Mouse (Mus musculus) adrenal gland, adult 8-10 months (tissue): ENCODE measurements around the gene Pqlc2. TPM values are rescaled to one million over a fixed set of nuclear protein-coding genes. Genes with fewer than 3 reads are reported as not detected.
A peak's percentile ranks its signal among the peaks of the same experiment; 100 is the strongest.

Source experiments
- DNase-seq: peaks from one replicate; pipeline ENCODE4 v3.0.0; 2022
- microRNA-seq, 2 experiments: library from miRNA; unstranded; fragments of <30 nt; microRNA quantifications; one replicate each; pipeline ENCODE4 v1.2.0; 2022
- total RNA-seq, 4 experiments: library from RNA; stranded (reverse); gene quantifications; 2 replicates each; pipeline ENCODE4 v1.2.4; 2022

Pqlc2 gene
- total RNA-seq, 4 experiments from 2014 or later: 10.3 to 12.0 (median 11.6) TPM

DNA sequence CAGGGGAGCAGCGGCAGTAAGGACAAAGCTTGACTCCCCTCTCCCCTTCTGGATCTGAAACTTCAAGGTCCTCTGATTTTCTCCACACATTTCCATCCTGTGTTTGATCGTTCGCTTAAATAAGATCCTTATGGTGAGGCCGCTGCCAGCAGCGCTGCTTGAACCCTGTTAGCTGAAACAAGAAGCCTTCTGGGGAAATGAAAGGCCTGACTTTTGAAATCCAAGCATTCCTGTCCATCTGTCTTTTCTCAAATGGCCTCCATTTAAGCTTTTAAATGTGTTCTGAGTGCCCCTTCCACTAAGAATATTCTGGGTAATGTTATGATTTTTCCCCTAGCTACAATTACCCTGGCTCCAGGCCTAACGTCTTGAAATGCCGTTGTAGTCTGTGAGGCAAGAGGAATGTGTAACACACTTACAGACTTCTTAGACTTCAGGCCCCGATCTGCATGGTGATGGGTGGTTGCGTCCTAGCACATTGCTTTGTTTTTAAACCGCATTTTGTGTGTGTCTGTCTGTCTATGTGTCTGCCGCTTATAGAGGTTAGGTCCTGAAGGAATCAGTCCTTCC is 51.1 kb downstream of the Pqlc2 start:
- DNase-seq: no peak

DNA sequence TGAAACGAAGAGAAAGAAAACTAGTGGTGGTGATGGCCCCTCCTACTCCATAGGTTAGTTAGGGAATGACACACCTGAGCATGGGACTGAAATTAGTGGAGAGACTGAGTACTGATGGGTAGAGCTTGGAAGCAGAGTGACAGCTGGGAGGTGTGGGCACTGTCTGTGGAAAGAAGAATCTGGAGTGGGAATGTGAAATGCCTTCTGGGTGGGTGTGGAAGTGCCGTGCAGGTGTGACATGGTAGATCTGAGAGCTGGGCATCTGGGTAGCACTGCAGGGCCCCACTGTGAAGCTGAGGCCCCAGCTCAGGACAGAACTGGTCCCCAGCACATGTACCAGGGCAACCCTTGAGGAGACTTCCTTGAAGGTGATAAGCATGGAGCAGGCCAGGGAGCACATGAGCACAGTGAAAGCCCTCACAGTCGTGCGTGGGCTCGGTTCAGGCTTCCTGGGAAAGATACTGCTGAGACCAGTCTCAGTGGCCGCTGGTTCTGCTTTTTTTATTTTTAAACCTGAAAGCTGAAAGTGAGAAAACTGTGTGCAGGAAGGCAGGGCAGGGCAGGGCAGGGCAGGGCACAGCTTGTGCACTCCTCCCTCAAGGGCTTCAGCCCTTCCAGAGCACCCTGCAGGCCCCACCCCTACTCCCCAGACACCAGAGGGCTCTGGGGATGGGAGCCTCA is 51.7 kb downstream of the Pqlc2 start:
- DNase-seq: no peak

DNA sequence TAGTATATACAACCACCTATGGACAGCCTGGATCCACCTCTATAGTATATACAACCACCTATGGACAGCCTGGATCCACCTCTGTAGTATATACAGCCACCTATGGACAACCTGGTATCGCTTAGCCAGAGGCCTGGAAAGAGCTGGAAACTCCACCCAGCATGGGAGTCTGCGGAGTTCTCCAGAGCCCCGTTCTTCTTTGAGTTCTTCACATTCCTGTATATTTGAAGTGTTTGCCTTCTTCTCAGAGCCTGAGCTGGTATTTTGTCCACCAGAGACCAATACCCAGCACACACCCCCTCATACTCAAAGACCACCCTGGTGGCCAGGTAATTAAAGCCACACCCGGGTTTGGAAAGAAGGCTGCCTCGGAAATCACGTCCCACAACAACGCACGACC is 53.8 kb downstream of the Pqlc2 start:
- DNase-seq: no peak

DNA sequence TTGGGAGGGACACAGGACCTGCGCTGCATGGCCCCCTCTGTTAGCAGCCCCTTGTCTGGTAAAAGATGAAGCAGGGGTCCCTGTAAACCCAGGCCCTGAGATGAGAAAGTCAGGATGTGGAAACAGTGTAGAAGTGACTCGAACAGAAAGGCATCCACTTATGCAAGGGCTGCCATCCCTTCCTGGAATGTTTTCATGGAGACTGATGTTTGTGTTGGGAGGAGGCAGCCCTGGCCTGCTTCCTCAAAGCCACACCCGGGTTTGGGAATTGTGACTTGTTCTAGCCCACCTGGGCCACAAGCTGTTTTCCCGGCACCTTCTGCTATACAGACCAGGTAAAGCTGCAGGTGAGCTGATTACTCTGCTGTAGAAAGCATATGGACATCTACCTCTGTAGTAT is 54.4 kb downstream of the Pqlc2 start:
- no peak for DNase-seq

DNA sequence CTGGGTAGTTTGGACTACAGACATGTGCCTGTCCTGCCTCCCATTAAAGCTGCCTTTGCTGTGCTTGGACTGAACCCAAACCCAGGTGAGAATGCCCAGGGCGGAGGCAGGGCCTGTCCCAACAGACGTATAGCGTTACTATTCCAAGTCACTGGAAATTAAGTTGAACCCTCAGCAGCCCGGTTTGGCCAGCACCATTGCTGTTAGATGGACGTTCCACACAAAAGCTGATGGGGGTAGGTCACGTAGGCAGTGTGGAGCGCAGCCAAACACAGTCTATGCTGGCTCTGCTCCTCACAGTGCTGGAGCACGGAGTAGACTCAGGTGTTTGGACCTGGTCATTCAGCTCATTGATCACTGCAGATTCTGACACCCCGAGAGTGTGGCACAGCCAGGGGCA is 57.3 kb downstream of the Pqlc2 start:
- no peak for DNase-seq

DNA sequence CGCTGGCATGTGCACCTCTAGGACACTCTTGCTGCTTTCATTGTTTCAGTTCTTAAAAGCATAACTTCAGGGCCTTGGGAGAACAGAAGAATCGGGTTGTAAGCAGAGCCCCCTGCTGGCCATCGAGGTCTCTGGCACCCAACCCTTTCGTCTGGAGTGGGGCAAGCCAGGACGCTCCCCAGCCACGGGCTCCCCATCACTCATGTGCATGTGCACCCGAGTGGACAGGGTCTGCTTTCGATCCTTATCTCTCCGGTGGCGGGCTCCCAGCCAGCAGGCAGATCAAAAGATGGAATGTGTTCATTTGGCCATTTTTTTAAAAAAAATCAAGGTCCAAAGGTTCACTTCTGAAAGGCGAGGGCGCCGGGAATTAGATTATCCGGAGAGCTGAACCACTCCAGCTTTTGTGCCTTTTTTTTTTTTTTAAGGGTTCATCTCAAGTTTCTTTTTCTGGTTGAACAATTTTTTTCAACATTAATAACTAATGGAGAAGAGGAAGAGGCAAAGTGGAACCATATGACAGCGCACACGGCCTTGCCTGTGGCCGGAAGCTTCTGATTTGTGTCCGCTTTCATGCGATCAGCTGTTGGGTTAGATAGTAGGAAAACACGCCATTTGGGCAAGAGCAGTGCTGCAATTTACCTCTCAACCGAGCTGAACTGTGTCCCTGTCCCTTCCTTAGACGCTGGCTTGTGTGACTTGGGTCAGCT is 58.3 kb downstream of the Pqlc2 start:
- DNase-seq: peak; percentile 93

DNA sequence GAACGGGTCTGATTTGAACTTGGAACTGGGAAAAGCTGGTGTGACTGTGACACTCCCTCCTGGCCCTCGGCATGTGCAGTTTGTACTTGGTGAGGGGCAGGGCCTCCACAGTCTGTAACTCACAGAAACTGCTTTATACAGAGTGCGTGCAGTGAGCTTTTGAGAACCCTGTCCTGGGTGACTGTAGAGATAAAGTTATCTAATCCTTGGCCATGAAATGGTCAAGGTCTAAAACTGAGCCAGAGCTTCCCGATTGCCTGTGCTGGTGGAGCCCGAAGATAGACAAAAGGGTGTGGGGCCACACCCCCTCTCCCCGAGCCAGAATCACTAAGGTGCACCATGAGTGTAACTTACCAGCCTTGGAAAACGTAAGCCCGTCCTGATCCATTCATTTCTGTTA is 59.6 kb downstream of the Pqlc2 start:
- peak; percentile 58 for DNase-seq

DNA sequence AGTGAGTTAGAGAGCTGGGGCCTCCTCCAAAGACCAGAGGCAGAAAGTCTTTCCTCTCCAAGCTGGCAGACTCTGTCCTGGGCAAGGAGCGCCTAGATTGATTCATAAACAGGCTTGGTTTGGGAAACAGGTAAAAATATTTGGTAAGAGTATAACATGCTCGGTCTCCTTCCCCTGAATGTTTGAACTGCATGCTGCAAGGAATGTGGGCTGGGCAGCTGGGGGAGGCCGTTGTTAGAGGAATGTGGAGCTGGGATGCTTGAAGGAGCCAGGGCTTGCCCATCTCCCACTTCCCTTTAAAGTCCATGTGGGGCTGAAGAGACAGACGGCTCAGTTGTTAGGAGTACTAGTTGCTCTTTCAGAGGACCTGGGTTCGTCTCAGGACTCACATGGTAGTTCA is 60.5 kb downstream of the Pqlc2 start:
- no peak for DNase-seq

DNA sequence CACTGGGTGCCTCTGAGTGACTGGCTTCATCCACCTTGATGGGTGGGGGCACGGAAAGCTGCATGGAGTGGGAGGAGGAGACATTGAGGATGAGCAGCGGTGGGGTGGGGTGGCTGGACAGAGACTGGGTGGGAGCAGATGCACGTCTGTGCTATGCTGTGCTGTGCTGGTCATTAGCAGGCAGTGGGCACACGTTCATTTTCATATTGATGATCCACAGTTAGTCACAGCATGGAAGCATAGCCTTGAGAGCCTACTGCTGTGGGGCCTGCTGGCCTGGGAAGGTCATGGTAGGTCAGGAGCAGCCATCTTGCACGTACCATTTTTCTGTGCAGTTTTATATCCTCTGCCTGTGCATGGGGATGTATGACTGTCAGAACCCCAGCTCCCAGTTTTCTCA is 61.8 kb downstream of the Pqlc2 start:
- DNase-seq: no peak

DNA sequence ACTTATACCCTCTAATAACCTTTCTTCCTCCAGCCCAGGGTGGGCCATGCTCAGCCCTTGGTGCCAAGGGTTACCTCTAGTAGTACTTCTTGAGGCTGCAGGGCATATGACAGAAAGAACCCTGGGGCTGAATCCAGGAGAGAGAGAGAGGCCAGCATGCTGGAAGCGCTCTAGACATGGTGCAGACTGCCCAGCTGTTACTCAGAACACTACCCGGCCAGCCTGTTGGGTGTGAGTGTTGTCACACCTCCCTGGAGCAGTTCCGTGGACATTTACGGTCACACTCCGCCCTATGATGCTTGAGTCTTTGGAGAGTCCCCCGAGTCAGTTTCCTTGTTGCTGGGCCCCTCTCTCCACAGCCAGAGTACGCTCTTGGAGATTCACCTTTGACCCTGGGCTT is 62.5 kb downstream of the Pqlc2 start:
- no peak for DNase-seq

DNA sequence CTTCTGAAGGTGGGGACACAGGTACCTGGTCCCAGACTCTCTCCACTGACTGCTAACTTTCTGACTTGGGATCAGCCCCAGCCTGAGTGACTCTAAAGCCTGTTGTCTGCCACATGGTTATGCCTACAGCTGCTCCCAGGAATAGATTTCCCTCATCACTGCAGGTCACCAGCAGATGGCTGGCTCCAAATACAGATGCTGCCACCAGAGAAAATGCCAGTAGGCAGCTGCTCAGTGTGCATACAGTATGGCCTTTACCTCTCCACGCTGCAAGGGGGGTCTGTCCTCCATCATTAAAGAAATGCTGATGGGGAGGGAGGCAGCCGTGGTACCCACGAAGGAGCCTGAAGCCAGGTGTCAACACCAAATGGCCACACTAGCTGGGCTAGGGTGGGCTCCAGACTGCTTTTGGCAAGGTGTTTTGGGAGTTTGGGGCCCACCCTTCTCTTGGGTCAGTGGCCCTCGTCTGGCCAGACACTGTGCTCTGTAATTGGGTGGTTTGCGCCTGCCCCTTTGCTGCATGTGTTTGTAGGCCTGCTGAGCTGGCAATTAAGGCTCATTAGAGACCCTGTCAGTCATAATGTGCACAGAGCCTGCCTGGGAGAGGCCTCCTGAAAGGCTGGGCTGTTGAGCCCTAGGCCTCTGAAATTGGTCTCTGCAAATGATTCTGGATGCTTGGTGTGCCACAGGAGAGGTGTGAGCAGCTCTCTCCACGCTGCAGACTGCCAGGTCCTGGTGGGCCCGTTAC is 64.2 kb downstream of the Pqlc2 start:
- no peak for DNase-seq

DNA sequence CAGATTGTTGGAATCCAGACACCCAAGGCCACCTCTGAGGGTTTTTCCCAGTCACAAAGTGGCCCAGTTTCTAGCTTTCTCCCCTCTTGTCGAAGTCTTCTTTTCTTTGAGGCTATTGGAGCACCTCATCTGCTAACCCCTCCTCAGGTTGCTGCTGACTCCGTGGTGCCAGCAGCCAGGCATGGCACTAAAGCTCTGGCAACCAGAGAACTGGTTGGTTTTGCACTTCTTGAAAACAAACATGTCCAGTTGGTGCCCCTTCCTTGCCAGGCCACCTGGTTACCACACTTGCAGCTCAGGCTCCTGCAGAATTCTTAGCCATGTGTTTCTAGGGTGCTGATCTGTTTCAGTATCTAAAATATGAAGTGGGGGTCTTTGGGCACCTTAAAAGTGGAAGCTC is 65.0 kb downstream of the Pqlc2 start:
- no peak for DNase-seq

DNA sequence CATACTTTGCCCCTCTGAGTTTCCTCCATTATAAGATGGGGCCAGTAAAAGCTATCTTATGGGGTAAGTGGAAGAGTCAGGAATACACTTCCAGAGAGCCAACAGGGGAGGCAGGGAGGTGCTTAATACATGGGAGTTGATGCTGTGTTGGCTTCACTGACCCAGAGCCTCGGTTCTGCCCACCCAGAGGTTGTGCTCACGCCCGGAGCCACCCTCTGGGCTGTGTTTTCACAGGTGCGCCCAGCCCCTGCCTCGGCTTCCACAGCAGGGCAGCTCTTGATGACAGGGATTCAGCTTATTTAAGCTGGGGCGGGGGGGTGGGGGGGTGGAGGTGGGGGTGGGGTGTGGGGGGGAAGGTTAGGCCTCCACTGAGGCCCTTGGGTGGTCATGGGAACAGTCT is 65.7 kb downstream of the Pqlc2 start:
- no peak for DNase-seq

DNA sequence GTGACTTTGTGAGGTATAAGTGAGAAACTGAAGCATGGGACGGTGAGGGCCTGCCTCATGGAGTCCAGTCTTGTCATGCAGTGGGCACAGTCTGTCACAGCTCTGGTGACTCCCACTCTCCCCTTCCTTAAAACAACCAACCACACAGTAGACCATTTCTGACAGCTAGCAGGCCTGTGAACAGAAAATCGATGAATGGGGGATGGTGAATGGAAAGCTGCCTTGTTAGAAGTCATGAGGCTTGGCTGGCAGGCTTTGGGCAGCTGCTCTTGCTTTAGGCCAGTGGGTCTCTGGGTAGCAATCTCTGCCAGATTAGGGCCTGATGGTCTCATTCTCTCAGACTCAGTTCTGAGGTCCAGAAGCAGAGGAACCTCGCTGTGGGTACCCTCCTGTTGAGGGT is 66.3 kb downstream of the Pqlc2 start:
- DNase-seq: no peak

Small RNA genes within 50 kb of the gene (microRNA-seq; reads per million reads assigned to microRNA genes)
- gene Gm24245 (0 reads per million in 2 experiments), gene Gm25732 (0 to 0.18 reads per million in 2 experiments)

Other genes starting within 250 kb of the Pqlc2 start
- gene Htr6, start 235.1 kb downstream of the Pqlc2 start, total RNA-seq: under 1 TPM; 0.48 to 0.99 (median 0.84) TPM
- gene Nbl1, start 217.7 kb downstream of the Pqlc2 start, total RNA-seq: 10 to 100 TPM; 55.4 to 73.9 (median 64.2) TPM
- gene Minos1, start 179.6 kb downstream of the Pqlc2 start, total RNA-seq: 100 to 1,000 TPM; 273 to 460 (median 363) TPM
- gene Capzb, start 117.8 kb downstream of the Pqlc2 start, total RNA-seq: 100 to 1,000 TPM; 357 to 412 (median 388) TPM
- gene Akr7a5, start within 50 bp of the Pqlc2 start, total RNA-seq: 10 to 100 TPM; 65.4 to 73.5 (median 68.8) TPM
- gene Mrto4, start 41.9 kb upstream of the Pqlc2 start, total RNA-seq: 10 to 100 TPM; 61.8 to 65.3 (median 63.0) TPM
- 100 to 1,000 TPM in 1 of 4 experiments, 10 to 100 TPM in 3; 68.1 to 102 (median 84.3) TPM for gene Emc1, start 41.9 kb upstream of the Pqlc2 start, total RNA-seq
- gene Ubr4, start 41.9 kb upstream of the Pqlc2 start, total RNA-seq: 100 to 1,000 TPM; 130 to 207 (median 167) TPM
- 10 to 100 TPM; 10.7 to 13.3 (median 12.0) TPM for gene Iffo2, start 219.8 kb upstream of the Pqlc2 start, total RNA-seq